Mouse (Mus musculus) left cerebral cortex, adult 2 months (tissue): ENCODE data around the gene Vcp. TPM values are rescaled to one million over a fixed set of nuclear protein-coding genes. Genes with fewer than 3 reads are reported as not detected.

ENCODE experiments used
- DNase-seq, 2 experiments: peaks; one replicate each; pipeline ENCODE4 v3.0.0; 2021 to 2022; ENCODE audit warnings: low spot score in 2 of 2, mixed read lengths in 1 of 2; ENCODE audit errors: extremely low spot score in 1 of 2
- H3K27ac ChIP-seq: fragments of 200-600 bp; 2 replicates; pipeline ENCODE4 v1.8.1; 2022
- H3K4me3 ChIP-seq: fragments of 200-600 bp; 2 replicates; pipeline ENCODE4 v1.8.1; 2022
- CTCF ChIP-seq: fragments of 200-600 bp; IDR thresholded peaks from 2 replicates; pipeline ENCODE4 v1.8.1; 2022; ENCODE audit warnings: antibody characterized with exemption, mild to moderate bottlenecking, moderate library complexity
- intact Hi-C: fragments of 180-260 bp; cut with DNase I; formaldehyde crosslinking; loops from one replicate; pipeline ENCODE4 v1.15.1; 2025
- total RNA-seq, 2 experiments: library from RNA; stranded (reverse); gene quantifications; 2 replicates each; pipeline ENCODE4 v1.2.3; 2021

The Vcp gene
- total RNA-seq, 2 experiments from 2014 or later, result 179 to 186 TPM

GRCm38 (mm10) chr4:42932229-42932969, 67.9 kb downstream of the Vcp start:
- Histone ChIP-seq H3K27ac (peak overlapping the region; percentile 38; the same call in 1 of the 2 replicates), H3K4me3 (no peak overlapping the region)
- intact Hi-C loops, result no loop called here
- peak in 1 of 2 experiments; percentile 9 for DNase-seq
- no peak for TF ChIP-seq CTCF

Other genes starting within 250 kb of the Vcp start
- under 1 TPM; 0.68 to 0.95 TPM for gene Ccl19, start 243.9 kb downstream of the Vcp start, total RNA-seq
- not detected for gene Ccl21a, start 226.5 kb downstream of the Vcp start, total RNA-seq
- gene Fam205a1, start 146.6 kb downstream of the Vcp start, total RNA-seq, result under 1 TPM in 1 of 2 experiments, not detected in 1; 0.11 TPM
- gene Gm12394, start 143.7 kb downstream of the Vcp start, total RNA-seq, result 1 to 10 TPM; 2.3 to 2.4 TPM
- gene Fam205c, start 126.3 kb downstream of the Vcp start, total RNA-seq, result 1 to 10 TPM; 1.0 to 1.8 TPM
- 100 to 1,000 TPM; 359 to 380 TPM for gene Phf24, start 83.8 kb downstream of the Vcp start, total RNA-seq
- gene Dnajb5, start 50.7 kb downstream of the Vcp start, total RNA-seq, result 100 to 1,000 TPM; 216 to 338 TPM
- gene 1700022I11Rik, start 30.9 kb downstream of the Vcp start, total RNA-seq, result not detected
- gene Fancg, start 10.0 kb upstream of the Vcp start, total RNA-seq, result 10 to 100 TPM; 15.1 to 17.4 TPM
- 10 to 100 TPM; 30.9 to 31.1 TPM for gene Pigo, start 25.3 kb upstream of the Vcp start, total RNA-seq
- 100 to 1,000 TPM in 1 of 2 experiments, 10 to 100 TPM in 1; 97.4 to 104 TPM for gene Stoml2, start 31.2 kb upstream of the Vcp start, total RNA-seq
- gene Fam214b, start 45.7 kb upstream of the Vcp start, total RNA-seq, result 10 to 100 TPM; 39.0 to 39.7 TPM
- 10 to 100 TPM; 68.1 to 70.9 TPM for gene Unc13b, start 58.4 kb upstream of the Vcp start, total RNA-seq